Mouse (Mus musculus) midbrain, embryonic 15.5 days (tissue): Measurements from ENCODE around the gene Slc5a10. TPM values are rescaled to one million over a fixed set of nuclear protein-coding genes. Genes with fewer than 3 reads are reported as not detected.

Source experiments
- ATAC-seq: fragments of 200-750 bp; cut with Nextera tagmentation; replicated peaks from 2 replicates; pipeline ENCODE4 v1.8.0; 2017; ENCODE audit warnings: moderate TSS enrichment
- H3K27ac ChIP-seq: fragments of 300-500 bp; sonication (generic); 2 replicates; pipeline ENCODE4 v1.5.1; 2015; ENCODE audit warnings: mild to moderate bottlenecking, inconsistent platforms
- H3K27me3 ChIP-seq: fragments of 300-500 bp; sonication (generic); replicated peaks from 2 replicates; pipeline ENCODE4 v1.6.1; 2015; ENCODE audit warnings: inconsistent platforms
- H3K36me3 ChIP-seq: fragments of 300-500 bp; sonication (generic); replicated peaks from 2 replicates; pipeline ENCODE4 v1.6.1; 2015; ENCODE audit warnings: inconsistent platforms
- H3K4me1 ChIP-seq: fragments of 300-500 bp; sonication (generic); 2 replicates; pipeline ENCODE4 v1.6.1; 2015; ENCODE audit warnings: inconsistent platforms
- H3K4me2 ChIP-seq: fragments of 300-500 bp; sonication (generic); 2 replicates; pipeline ENCODE4 v1.6.1; 2015; ENCODE audit warnings: inconsistent platforms, mild to moderate bottlenecking, moderate library complexity
- H3K4me3 ChIP-seq: fragments of 300-500 bp; sonication (generic); 2 replicates; pipeline ENCODE4 v1.5.1; 2015; ENCODE audit warnings: mild to moderate bottlenecking, inconsistent platforms
- H3K9ac ChIP-seq: fragments of 300-500 bp; sonication (generic); 2 replicates; pipeline ENCODE4 v1.6.1; 2015; ENCODE audit warnings: mild to moderate bottlenecking, inconsistent platforms
- H3K9me3 ChIP-seq: fragments of 300-500 bp; sonication (generic); 2 replicates; pipeline ENCODE4 v1.6.1; 2016; ENCODE audit warnings: inconsistent platforms
- WGBS: fragments of 180-500 bp; shearing (Covaris S2); methylation state at CpG from one replicate; pipeline ENCODE4 v1.1.7; 2015; ENCODE audit warnings: mixed read lengths; 5-methylcytosine and 5-hydroxymethylcytosine counted together
- polyA plus RNA-seq: library from polyadenylated mRNA; unstranded; fragments of >200 nt; fragmentation: Nextera tagmentation; extraction: Ambion mirVana; gene quantifications from 2 replicates; pipeline ENCODE4 v1.2.1, GENCODE M21; 2015

Slc5a10 gene
- polyA plus RNA-seq, 1 experiment from 2014 or later = not detected

DNA sequence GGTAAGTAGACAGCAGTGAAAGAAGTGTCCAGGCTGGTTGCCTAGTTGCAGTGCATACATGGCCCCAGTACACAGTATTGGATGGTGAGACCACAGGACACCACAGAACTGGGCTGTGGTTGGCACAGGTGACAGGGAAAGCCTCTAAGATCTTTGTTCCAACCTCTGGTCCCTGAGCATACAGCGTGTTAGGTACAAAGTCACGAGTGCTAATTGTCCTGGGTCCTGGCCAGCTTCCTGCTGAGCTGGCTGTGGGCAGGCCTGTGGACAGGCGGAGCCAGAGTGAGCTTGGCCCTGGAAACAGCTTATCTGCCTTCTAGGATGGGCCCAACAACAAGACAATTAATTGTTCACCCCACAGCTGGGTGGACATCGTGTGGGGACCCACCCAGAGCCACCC, 20.7 kb downstream of the Slc5a10 start:
- 52% methylated on average over 4 of the region's 4 CpGs for WGBS

DNA sequence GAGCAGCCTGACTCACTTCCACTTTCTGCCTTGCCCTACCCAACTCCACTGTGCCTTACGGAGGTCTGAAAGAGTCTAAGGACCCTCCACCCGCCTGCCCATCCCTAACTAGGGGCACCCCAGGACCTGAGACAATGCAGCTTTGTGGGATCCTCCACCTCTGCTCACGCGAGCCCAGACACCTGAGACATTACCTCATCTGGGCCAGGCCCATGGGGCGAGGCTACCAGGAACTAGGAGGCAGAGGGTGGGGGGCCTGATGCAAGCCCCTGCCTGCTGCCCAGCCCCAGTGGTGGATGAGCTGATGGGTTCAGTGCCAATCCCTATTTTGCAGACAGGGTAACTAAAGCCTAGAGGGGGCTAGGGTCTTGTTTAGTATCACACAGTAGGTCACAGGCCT, 21.2 kb downstream of the Slc5a10 start:
- Histone ChIP-seq H3K27me3 (no peaks in the 10 kb centered on the region), H3K9me3 (no peaks in the 10 kb centered on the region), H3K9ac (no peak overlapping the region), H3K4me1 (no peaks in the 10 kb centered on the region), H3K27ac (no peak overlapping the region), H3K4me2 (no peak overlapping the region), H3K36me3 (no peaks in the 10 kb centered on the region), H3K4me3 (no peak overlapping the region)
- no peak for ATAC-seq
- 87% methylated on average over 5 of the region's 5 CpGs for WGBS

More for the DNA sequence above, 20.7 kb downstream of the Slc5a10 start:
- Histone ChIP-seq H3K9me3 (no peaks in the 10 kb centered on the region), H3K4me2 (no peak overlapping the region), H3K36me3 (no peaks in the 10 kb centered on the region), H3K4me1 (no peaks in the 10 kb centered on the region), H3K27me3 (no peaks in the 10 kb centered on the region), H3K9ac (no peak overlapping the region), H3K4me3 (no peak overlapping the region), H3K27ac (no peak overlapping the region)
- no peak for ATAC-seq

GRCm38 (mm10) chr11:61698852-61699251, 21.8 kb downstream of the Slc5a10 start:
- H3K27ac ChIP-seq = no peak overlapping the region
- no peaks in the 10 kb centered on the region for H3K4me1 ChIP-seq
- no peak overlapping the region for H3K9ac ChIP-seq
- H3K4me3 ChIP-seq = no peak overlapping the region
- H3K9me3 ChIP-seq = no peaks in the 10 kb centered on the region
- H3K27me3 ChIP-seq = no peaks in the 10 kb centered on the region
- no peaks in the 10 kb centered on the region for H3K36me3 ChIP-seq
- no peak for ATAC-seq
- H3K4me2 ChIP-seq = no peak overlapping the region

DNA sequence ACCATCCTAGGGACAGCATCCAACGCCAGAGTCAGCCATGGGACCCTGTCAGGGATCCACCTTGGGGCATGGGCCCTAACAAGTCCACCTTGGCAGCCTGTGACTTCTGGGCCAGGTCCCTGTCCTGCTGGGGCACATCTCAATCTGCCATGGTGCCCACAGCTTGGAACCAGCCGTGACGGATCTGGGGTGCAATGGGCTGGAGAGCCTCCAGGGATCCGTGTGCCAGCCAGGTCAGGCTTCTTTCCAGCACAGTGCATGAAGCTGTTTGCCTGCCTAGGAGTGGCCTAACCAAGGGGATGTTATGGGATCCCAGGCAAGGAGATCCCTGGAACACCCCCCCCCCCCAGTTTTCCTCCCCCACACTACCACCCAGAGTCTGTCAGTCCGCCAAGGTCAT, 27.6 kb downstream of the Slc5a10 start:
- Histone ChIP-seq H3K27me3 (no peaks in the 10 kb centered on the region), H3K36me3 (no peaks in the 10 kb centered on the region), H3K4me3 (no peak overlapping the region), H3K4me1 (no peaks in the 10 kb centered on the region), H3K4me2 (no peak overlapping the region), H3K9me3 (no peaks in the 10 kb centered on the region), H3K27ac (no peak overlapping the region), H3K9ac (no peak overlapping the region)
- no peak for ATAC-seq
- 95% methylated on average over 5 of the region's 5 CpGs for WGBS

GRCm38 (mm10) chr11:61687595-61687994, 33.0 kb downstream of the Slc5a10 start:
- Histone ChIP-seq H3K9ac (no peak overlapping the region), H3K4me1 (peaks cover 8% of the 10 kb centered on the region; the same call in 1 of the 2 replicates), H3K36me3 (no peaks in the 10 kb centered on the region), H3K4me2 (no peak overlapping the region), H3K27me3 (peaks cover 36% of the 10 kb centered on the region), H3K4me3 (no peak overlapping the region), H3K27ac (no peak overlapping the region), H3K9me3 (no peaks in the 10 kb centered on the region)
- no peak for ATAC-seq
- 67% methylated on average over 2 of the region's 2 CpGs for WGBS

DNA sequence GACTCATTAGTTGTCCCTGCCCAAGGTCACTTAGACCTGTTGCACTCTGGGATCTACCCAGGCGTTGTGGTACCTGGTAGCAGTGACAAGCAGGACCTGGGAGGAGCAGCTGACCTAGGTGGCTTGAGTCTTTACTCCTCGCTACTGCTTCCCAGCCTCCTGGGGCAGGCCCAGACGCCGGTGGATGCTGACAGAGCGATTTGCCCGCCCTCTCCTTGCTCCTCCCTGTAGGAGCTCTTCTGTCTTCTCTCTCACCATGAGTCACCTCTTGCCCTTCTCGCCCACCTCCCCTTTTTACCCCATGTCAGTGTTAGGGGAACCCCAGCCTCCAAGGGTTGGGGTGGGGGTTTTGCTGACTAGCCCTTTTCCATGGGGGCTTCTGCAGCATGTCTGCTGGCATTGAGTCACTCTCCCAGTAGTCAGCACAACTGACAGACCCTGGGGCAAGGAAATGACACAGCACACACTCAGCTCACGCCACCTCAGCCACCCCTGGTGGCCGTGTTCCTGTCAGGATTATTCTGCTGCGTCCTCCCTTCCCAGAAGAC, 33.6 kb downstream of the Slc5a10 start:
- no peak overlapping the region for H3K4me2 ChIP-seq
- H3K9me3 ChIP-seq = no peaks in the 10 kb centered on the region
- ATAC-seq = no peak
- H3K27ac ChIP-seq = no peak overlapping the region
- H3K9ac ChIP-seq = no peak overlapping the region
- no peak overlapping the region for H3K4me3 ChIP-seq
- peaks cover 37% of the 10 kb centered on the region for H3K27me3 ChIP-seq
- H3K36me3 ChIP-seq = no peaks in the 10 kb centered on the region
- WGBS = 48% methylated on average over 10 of the region's 10 CpGs
- H3K4me1 ChIP-seq = peaks cover 8% of the 10 kb centered on the region; the same call in 1 of the 2 replicates

DNA sequence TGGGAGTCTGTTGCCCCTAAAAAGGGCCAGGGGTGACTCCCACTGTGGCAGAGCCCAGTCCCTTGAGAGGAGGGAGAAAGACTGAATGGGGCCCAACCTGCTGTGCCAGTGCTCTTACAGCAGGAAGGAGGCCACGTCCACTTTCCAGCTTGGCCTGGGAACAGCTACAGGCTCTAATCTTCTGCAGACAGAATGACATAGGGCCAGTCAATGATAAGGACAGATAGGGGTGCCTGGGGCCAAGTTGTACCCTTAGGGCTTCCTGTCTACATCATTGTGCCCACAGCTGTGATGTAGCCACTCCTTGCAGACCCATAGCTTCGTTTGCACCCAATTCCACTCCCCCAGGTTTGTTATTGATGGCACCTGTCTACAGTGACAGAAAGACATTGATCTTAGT, 34.5 kb downstream of the Slc5a10 start:
- no peaks in the 10 kb centered on the region for H3K36me3 ChIP-seq
- ATAC-seq = no peak
- no peak overlapping the region for H3K27ac ChIP-seq
- H3K9ac ChIP-seq = no peak overlapping the region
- no peak overlapping the region for H3K4me3 ChIP-seq
- H3K4me2 ChIP-seq = no peak overlapping the region
- H3K27me3 ChIP-seq = peaks cover 37% of the 10 kb centered on the region
- 64% methylated on average over 2 of the region's 2 CpGs for WGBS
- H3K4me1 ChIP-seq = peaks cover 8% of the 10 kb centered on the region; the same call in 1 of the 2 replicates
- no peaks in the 10 kb centered on the region for H3K9me3 ChIP-seq

DNA sequence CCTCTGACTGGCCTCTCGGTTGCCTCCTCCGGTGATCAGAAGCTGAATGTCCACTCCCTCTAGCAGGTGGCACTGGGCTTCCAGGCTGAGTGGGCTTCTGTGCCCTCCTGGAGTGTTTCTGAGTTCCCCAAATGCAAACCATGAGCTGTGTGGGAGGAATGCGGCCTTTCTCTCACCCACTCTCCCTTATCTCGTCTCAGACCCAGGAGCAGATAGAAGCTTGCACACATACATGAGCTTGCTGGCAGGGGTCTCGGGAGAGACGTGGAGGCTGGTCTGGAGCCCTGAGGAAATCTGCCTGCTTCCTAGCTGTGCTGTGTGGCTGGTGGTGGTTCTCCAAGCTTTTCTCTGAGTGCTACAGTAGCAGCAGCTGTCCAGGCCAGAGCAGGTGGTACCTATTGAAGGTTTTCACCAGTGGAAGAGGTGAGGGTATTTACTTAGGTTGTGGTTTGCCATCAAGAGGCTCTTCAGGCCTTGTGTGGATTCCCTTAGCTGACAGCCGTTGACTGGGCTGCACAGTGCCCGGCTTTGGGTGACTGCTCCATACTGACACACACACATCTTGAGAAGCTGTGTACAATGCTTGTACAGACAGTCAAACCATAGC, 35.4 kb downstream of the Slc5a10 start:
- Histone ChIP-seq H3K36me3 (no peaks in the 10 kb centered on the region), H3K4me2 (no peak overlapping the region), H3K27me3 (peaks cover 37% of the 10 kb centered on the region), H3K9me3 (no peaks in the 10 kb centered on the region), H3K9ac (no peak overlapping the region), H3K27ac (no peak overlapping the region), H3K4me1 (peaks cover 8% of the 10 kb centered on the region; the same call in 1 of the 2 replicates), H3K4me3 (no peak overlapping the region)
- ATAC-seq = no peak
- 72% methylated on average over 8 of the region's 8 CpGs for WGBS

GRCm38 (mm10) chr11:61683907-61684731, 36.5 kb downstream of the Slc5a10 start, which contains the start of gene Fam83g:
Gene Fam83g, plus strand, starts transcription at chr11:61684091.
- Histone ChIP-seq H3K36me3 (no peaks in the 10 kb centered on the region), H3K4me1 (peaks cover 8% of the 10 kb centered on the region; the same call in 1 of the 2 replicates), H3K4me2 (peak within 1 kb of the TSS; percentile 50), H3K4me3 (peak within 1 kb of the TSS; percentile 32), H3K27me3 (peaks cover 37% of the 10 kb centered on the region), H3K27ac (no peak within 1 kb of the TSS), H3K9ac (no peak within 1 kb of the TSS), H3K9me3 (no peaks in the 10 kb centered on the region)
- 2% methylated on average over 76 of the region's 76 CpGs for WGBS
- 0 out of 2 replicates have a peak, but pooled peaks have one; percentile 30 for ATAC-seq

- H3K4me1 ChIP-seq = peaks cover 13% of the 10 kb centered on the region
- WGBS = 73% methylated on average over 4 of the region's 4 CpGs
- no peak overlapping the region for H3K27ac ChIP-seq
- H3K36me3 ChIP-seq = no peaks in the 10 kb centered on the region
- H3K9ac ChIP-seq = no peak overlapping the region
- peaks cover 18% of the 10 kb centered on the region for H3K27me3 ChIP-seq
- ATAC-seq = no peak
- no peak overlapping the region for H3K4me3 ChIP-seq
- no peak overlapping the region for H3K4me2 ChIP-seq
- no peaks in the 10 kb centered on the region for H3K9me3 ChIP-seq
Observed at GRCm38 (mm10) chr11:61679091-61679866, 41.3 kb downstream of the Slc5a10 start.

- no peak overlapping the region for H3K27ac ChIP-seq
- no peak for ATAC-seq
- no peaks in the 10 kb centered on the region for H3K9me3 ChIP-seq
- peaks cover 8% of the 10 kb centered on the region for H3K4me1 ChIP-seq
- no peak overlapping the region for H3K4me2 ChIP-seq
- WGBS = 80% methylated on average over 4 of the region's 4 CpGs
- no peaks in the 10 kb centered on the region for H3K36me3 ChIP-seq
- no peak overlapping the region for H3K4me3 ChIP-seq
- H3K9ac ChIP-seq = no peak overlapping the region
- peaks cover 2% of the 10 kb centered on the region; the same call in 1 of the 2 replicates for H3K27me3 ChIP-seq
Observed at GRCm38 (mm10) chr11:61677709-61678108, 42.9 kb downstream of the Slc5a10 start.
